Mouse (Mus musculus): ENCODE measurements at regions not wholly inside any gene's neighbourhood (a gene's known extent, or its start where the extent isn't known, plus 50 kb on each side); places are given as distances from the start of the nearest gene placed in this dataset.
A peak's percentile ranks its signal among the peaks of the same experiment; 100 is the strongest.

GRCm38 (mm10) chr9:46783597-46784354, 214.8 kb upstream of the Gm4791 start:
- Histone ChIP-seq H3K27me3 (ENCODE audit: control insufficient read depth, insufficient read depth, low read length) (no peaks in the 10 kb centered on the region), H3K4me1 (ENCODE audit: control insufficient read depth, insufficient read depth, low read length) (no peaks in the 10 kb centered on the region; the same call in none of the 2 replicates), H3K27ac (ENCODE audit: insufficient read depth, low read length) (no peak overlapping the region), H3K4me3 (replicated peaks; ENCODE audit: insufficient read depth, low read depth, low read length) (no peak overlapping the region)
- WGBS, result 92% methylated on average over 12 of the region's 12 CpGs
- DNase-seq, result no peak
- TF ChIP-seq CTCF (IDR thresholded peaks at IDR 0.05; ENCODE audit: borderline replicate concordance, insufficient read depth, low read depth, low read length), result no peak
- no peak for TF ChIP-seq POLR2A (IDR thresholded peaks at IDR 0.05; ENCODE audit: borderline replicate concordance, insufficient read depth, low read length)

GRCm38 (mm10) chr9:46781681-46782080, 216.9 kb upstream of the Gm4791 start:
- Histone ChIP-seq H3K27ac (ENCODE audit: insufficient read depth, low read length) (no peak overlapping the region), H3K4me3 (replicated peaks; ENCODE audit: insufficient read depth, low read depth, low read length) (no peak overlapping the region), H3K4me1 (ENCODE audit: control insufficient read depth, insufficient read depth, low read length) (no peaks in the 10 kb centered on the region; the same call in none of the 2 replicates), H3K27me3 (ENCODE audit: control insufficient read depth, insufficient read depth, low read length) (no peaks in the 10 kb centered on the region)
- peak in 1 of 2 experiments; percentile 42 for DNase-seq
- TF ChIP-seq POLR2A (IDR thresholded peaks at IDR 0.05; ENCODE audit: borderline replicate concordance, insufficient read depth, low read length), result no peak
- TF ChIP-seq CTCF (IDR thresholded peaks at IDR 0.05; ENCODE audit: borderline replicate concordance, insufficient read depth, low read depth, low read length), result no peak
- WGBS, result 92% methylated on average over 8 of the region's 8 CpGs

GRCm38 (mm10) chr9:46778769-46779168, 219.8 kb upstream of the Gm4791 start:
- WGBS, result 64% methylated on average over 6 of the region's 6 CpGs
- no peak for DNase-seq

GRCm38 (mm10) chr9:46774821-46775220, 223.7 kb upstream of the Gm4791 start:
- DNase-seq, result no peak
- H3K4me1 ChIP-seq (ENCODE audit: control insufficient read depth, insufficient read depth, low read length), result no peaks in the 10 kb centered on the region
- H3K27me3 ChIP-seq (ENCODE audit: control insufficient read depth, insufficient read depth, low read length), result no peaks in the 10 kb centered on the region
- no peak for TF ChIP-seq CTCF (IDR thresholded peaks at IDR 0.05; ENCODE audit: borderline replicate concordance, insufficient read depth, low read depth, low read length)
- TF ChIP-seq POLR2A (IDR thresholded peaks at IDR 0.05; ENCODE audit: borderline replicate concordance, insufficient read depth, low read length), result no peak
- H3K4me3 ChIP-seq (replicated peaks; ENCODE audit: insufficient read depth, low read depth, low read length), result no peak overlapping the region
- WGBS, result 51% methylated on average over 2 of the region's 2 CpGs
- no peak overlapping the region for H3K27ac ChIP-seq (ENCODE audit: insufficient read depth, low read length)

More at GRCm38 (mm10) chr9:46778769-46779168, 219.8 kb upstream of the Gm4791 start:
- Histone ChIP-seq H3K4me3 (replicated peaks; ENCODE audit: insufficient read depth, low read depth, low read length) (no peak overlapping the region), H3K4me1 (ENCODE audit: control insufficient read depth, insufficient read depth, low read length) (no peaks in the 10 kb centered on the region), H3K27me3 (ENCODE audit: control insufficient read depth, insufficient read depth, low read length) (no peaks in the 10 kb centered on the region), H3K27ac (ENCODE audit: insufficient read depth, low read length) (no peak overlapping the region)
- TF ChIP-seq CTCF (IDR thresholded peaks at IDR 0.05; ENCODE audit: borderline replicate concordance, insufficient read depth, low read depth, low read length) (no peak), POLR2A (IDR thresholded peaks at IDR 0.05; ENCODE audit: borderline replicate concordance, insufficient read depth, low read length) (no peak)

GRCm38 (mm10) chr9:46760247-46760646, 238.3 kb upstream of the Gm4791 start:
- TF ChIP-seq CTCF (IDR thresholded peaks at IDR 0.05; ENCODE audit: borderline replicate concordance, insufficient read depth, low read depth, low read length), result no peak
- no peak for TF ChIP-seq POLR2A (IDR thresholded peaks at IDR 0.05; ENCODE audit: borderline replicate concordance, insufficient read depth, low read length)
- Histone ChIP-seq H3K27ac (ENCODE audit: insufficient read depth, low read length) (no peak overlapping the region), H3K4me1 (ENCODE audit: control insufficient read depth, insufficient read depth, low read length) (no peaks in the 10 kb centered on the region), H3K27me3 (ENCODE audit: control insufficient read depth, insufficient read depth, low read length) (no peaks in the 10 kb centered on the region), H3K4me3 (replicated peaks; ENCODE audit: insufficient read depth, low read depth, low read length) (no peak overlapping the region)
- 57% methylated on average over 4 of the region's 4 CpGs for WGBS
- no peak for DNase-seq

GRCm38 (mm10) chr9:46757005-46757672, 241.4 kb upstream of the Gm4791 start:
- 59% methylated on average over 6 of the region's 6 CpGs for WGBS
- no peaks in the 10 kb centered on the region for H3K27me3 ChIP-seq (ENCODE audit: control insufficient read depth, insufficient read depth, low read length)
- DNase-seq, result no peak
- no peaks in the 10 kb centered on the region for H3K4me1 ChIP-seq (ENCODE audit: control insufficient read depth, insufficient read depth, low read length)
- H3K4me3 ChIP-seq (replicated peaks; ENCODE audit: insufficient read depth, low read depth, low read length), result no peak overlapping the region
- TF ChIP-seq CTCF (IDR thresholded peaks at IDR 0.05; ENCODE audit: borderline replicate concordance, insufficient read depth, low read depth, low read length) (no peak), POLR2A (IDR thresholded peaks at IDR 0.05; ENCODE audit: borderline replicate concordance, insufficient read depth, low read length) (no peak)
- H3K27ac ChIP-seq (ENCODE audit: insufficient read depth, low read length), result no peak overlapping the region

GRCm38 (mm10) chr9:46751981-46752380, 246.6 kb upstream of the Gm4791 start:
- TF ChIP-seq POLR2A (IDR thresholded peaks at IDR 0.05; ENCODE audit: borderline replicate concordance, insufficient read depth, low read length), result no peak
- no peak for TF ChIP-seq CTCF (IDR thresholded peaks at IDR 0.05; ENCODE audit: borderline replicate concordance, insufficient read depth, low read depth, low read length)

More at GRCm38 (mm10) chr9:46751981-46752380, 246.6 kb upstream of the Gm4791 start:
- 17% methylated on average over 5 of the region's 5 CpGs for WGBS
- no peaks in the 10 kb centered on the region; the same call in 1 of the 2 replicates for H3K27me3 ChIP-seq (ENCODE audit: control insufficient read depth, insufficient read depth, low read length)
- DNase-seq, result no peak
- no peak overlapping the region for H3K27ac ChIP-seq (ENCODE audit: insufficient read depth, low read length)
- no peak overlapping the region for H3K4me3 ChIP-seq (replicated peaks; ENCODE audit: insufficient read depth, low read depth, low read length)
- no peaks in the 10 kb centered on the region for H3K4me1 ChIP-seq (ENCODE audit: control insufficient read depth, insufficient read depth, low read length)

Measured in cerebellum, adult 2 months (tissue).